Mouse (Mus musculus): ENCODE data around the gene Lcp1. TPM values are rescaled to one million over a fixed set of nuclear protein-coding genes. Genes with fewer than 3 reads are reported as not detected.
"Not testable (repeated sequence)": the region's sequence is repeated elsewhere in the genome, so short reads cannot be mapped to it uniquely, and the experiment has no call there.

Lcp1 gene
- not detected in 2 replicates for polyA plus RNA-seq (2012; ENCODE audit: insufficient read depth, insufficient read length, low replicate concordance, missing spikeins)

- Histone ChIP-seq H3K27ac (ENCODE audit: insufficient read depth, low read depth, low read length) (no peak within 1 kb of the TSS), H3K4me3 (ENCODE audit: insufficient read depth, low read depth, low read length) (peak within 1 kb of the TSS; percentile 52), H3K4me1 (ENCODE audit: control insufficient read depth, insufficient read depth, low read length) (peaks cover 2% of the 10 kb centered on the region; the same call in 1 of the 2 replicates)
- WGBS, result under 1% methylated on average over 42 of the region's 42 CpGs
- no peak for TF ChIP-seq POLR2A (IDR thresholded peaks at IDR 0.05; ENCODE audit: insufficient read depth, low read depth, low read length)
- TF ChIP-seq CTCF (IDR thresholded peaks at IDR 0.05; ENCODE audit: insufficient read depth, low read depth, low read length), result no peak
Observed at GRCm38 (mm10) chr14:75130501-75131318, at the start of gene Lcp1, which contains the start of gene Lrrc63. Gene Lcp1 (plus strand): TSS chr14:75131101. Gene Lrrc63 (minus strand): TSS chr14:75130881.

- Histone ChIP-seq H3K4me1 (ENCODE audit: control insufficient read depth, insufficient read depth, low read length) (no peaks in the 10 kb centered on the region), H3K27ac (ENCODE audit: insufficient read depth, low read depth, low read length) (no peak overlapping the region), H3K4me3 (ENCODE audit: insufficient read depth, low read depth, low read length) (no peak overlapping the region)
- TF ChIP-seq POLR2A (IDR thresholded peaks at IDR 0.05; ENCODE audit: insufficient read depth, low read depth, low read length) (no peak), CTCF (IDR thresholded peaks at IDR 0.05; ENCODE audit: insufficient read depth, low read depth, low read length) (no peak)
- 93% methylated on average over 5 of the region's 5 CpGs for WGBS
Observed at GRCm38 (mm10) chr14:75102956-75103355, 27.9 kb upstream of the Lcp1 start.

GRCm38 (mm10) chr14:75121658-75122057 is 9.2 kb upstream of the Lcp1 start:
- no peaks in the 10 kb centered on the region for H3K4me1 ChIP-seq (ENCODE audit: control insufficient read depth, insufficient read depth, low read length)
- TF ChIP-seq POLR2A (IDR thresholded peaks at IDR 0.05; ENCODE audit: insufficient read depth, low read depth, low read length) (no peak), CTCF (IDR thresholded peaks at IDR 0.05; ENCODE audit: insufficient read depth, low read depth, low read length) (no peak)
- H3K27ac ChIP-seq (ENCODE audit: insufficient read depth, low read depth, low read length), result no peak overlapping the region
- WGBS, result 92% methylated on average over 8 of the region's 8 CpGs
- H3K4me3 ChIP-seq (ENCODE audit: insufficient read depth, low read depth, low read length), result no peak overlapping the region

GRCm38 (mm10) chr14:75131324-75131935 is 529 bp downstream of the Lcp1 start:
- TF ChIP-seq CTCF (IDR thresholded peaks at IDR 0.05; ENCODE audit: insufficient read depth, low read depth, low read length), result no peak
- TF ChIP-seq POLR2A (IDR thresholded peaks at IDR 0.05; ENCODE audit: insufficient read depth, low read depth, low read length), result no peak
- Histone ChIP-seq H3K27ac (ENCODE audit: insufficient read depth, low read depth, low read length) (no peak overlapping the region), H3K4me1 (ENCODE audit: control insufficient read depth, insufficient read depth, low read length) (peaks cover 2% of the 10 kb centered on the region; the same call in 1 of the 2 replicates), H3K4me3 (ENCODE audit: insufficient read depth, low read depth, low read length) (peak overlapping the region; percentile 52)
- WGBS, result 5% methylated on average over 12 of the region's 12 CpGs

GRCm38 (mm10) chr14:75136119-75136966 is 5.4 kb downstream of the Lcp1 start:
- TF ChIP-seq POLR2A (IDR thresholded peaks at IDR 0.05; ENCODE audit: insufficient read depth, low read depth, low read length) (no peak), CTCF (IDR thresholded peaks at IDR 0.05; ENCODE audit: insufficient read depth, low read depth, low read length) (no peak)
- Histone ChIP-seq H3K4me3 (ENCODE audit: insufficient read depth, low read depth, low read length) (0 out of 2 replicates have a peak overlapping the region, but pooled peaks have one; percentile 0), H3K4me1 (ENCODE audit: control insufficient read depth, insufficient read depth, low read length) (no peaks in the 10 kb centered on the region), H3K27ac (ENCODE audit: insufficient read depth, low read depth, low read length) (no peak overlapping the region)
- 84% methylated on average over 25 of the region's 25 CpGs for WGBS

GRCm38 (mm10) chr14:75138503-75138902 is 7.6 kb downstream of the Lcp1 start:
- WGBS, result 83% methylated on average over 10 of the region's 10 CpGs
- no peaks in the 10 kb centered on the region for H3K4me1 ChIP-seq (ENCODE audit: control insufficient read depth, insufficient read depth, low read length)
- no peak for TF ChIP-seq POLR2A (IDR thresholded peaks at IDR 0.05; ENCODE audit: insufficient read depth, low read depth, low read length)
- TF ChIP-seq CTCF (IDR thresholded peaks at IDR 0.05; ENCODE audit: insufficient read depth, low read depth, low read length), result no peak
- H3K4me3 ChIP-seq (ENCODE audit: insufficient read depth, low read depth, low read length), result no peak overlapping the region
- H3K27ac ChIP-seq (ENCODE audit: insufficient read depth, low read depth, low read length), result no peak overlapping the region

GRCm38 (mm10) chr14:75139225-75139624 is 8.3 kb downstream of the Lcp1 start:
- 87% methylated on average over 2 of the region's 2 CpGs for WGBS
- TF ChIP-seq CTCF (IDR thresholded peaks at IDR 0.05; ENCODE audit: insufficient read depth, low read depth, low read length), result no peak
- no peak for TF ChIP-seq POLR2A (IDR thresholded peaks at IDR 0.05; ENCODE audit: insufficient read depth, low read depth, low read length)

GRCm38 (mm10) chr14:75147706-75148105 is 16.8 kb downstream of the Lcp1 start:
- 89% methylated on average over 2 of the region's 2 CpGs for WGBS
- H3K4me3 ChIP-seq (ENCODE audit: insufficient read depth, low read depth, low read length); H3K4me1 ChIP-seq (ENCODE audit: control insufficient read depth, insufficient read depth, low read length); H3K27ac ChIP-seq (ENCODE audit: insufficient read depth, low read depth, low read length): not testable (repeated sequence)

More at GRCm38 (mm10) chr14:75139225-75139624, 8.3 kb downstream of the Lcp1 start:
- H3K4me3 ChIP-seq (ENCODE audit: insufficient read depth, low read depth, low read length), result no peak overlapping the region
- H3K4me1 ChIP-seq (ENCODE audit: control insufficient read depth, insufficient read depth, low read length), result no peaks in the 10 kb centered on the region
- H3K27ac ChIP-seq (ENCODE audit: insufficient read depth, low read depth, low read length), result no peak overlapping the region

Data from olfactory bulb, adult 2 months (tissue).